Mouse (Mus musculus) megakaryocyte progenitor cell, adult 5-6 weeks (primary cell): ENCODE results near the gene Hps3. TPM values are rescaled to one million over a fixed set of nuclear protein-coding genes. Genes with fewer than 3 reads are reported as not detected.

Experiments used
- ATAC-seq: replicated peaks from 2 replicates; pipeline ENCODE4 v1.8.0; 2016; ENCODE audit warnings: mild to moderate bottlenecking, moderate TSS enrichment, inconsistent platforms; ENCODE audit not compliant: poor library complexity
- total RNA-seq, 2 experiments: library from RNA; stranded (forward) in 1 of 2; stranded (reverse) in 1 of 2; fragments of 157-497, 149-512 nt in 1 of 2; fragments of 200-1000 nt in 1 of 2; gene quantifications; 2 replicates each; pipeline versions ENCODE4 v1.2.3 to v1.2.4; 2015 to 2017

Hps3 gene
- total RNA-seq, 2 experiments from 2014 or later, result 34.8 to 44.6 TPM

DNA sequence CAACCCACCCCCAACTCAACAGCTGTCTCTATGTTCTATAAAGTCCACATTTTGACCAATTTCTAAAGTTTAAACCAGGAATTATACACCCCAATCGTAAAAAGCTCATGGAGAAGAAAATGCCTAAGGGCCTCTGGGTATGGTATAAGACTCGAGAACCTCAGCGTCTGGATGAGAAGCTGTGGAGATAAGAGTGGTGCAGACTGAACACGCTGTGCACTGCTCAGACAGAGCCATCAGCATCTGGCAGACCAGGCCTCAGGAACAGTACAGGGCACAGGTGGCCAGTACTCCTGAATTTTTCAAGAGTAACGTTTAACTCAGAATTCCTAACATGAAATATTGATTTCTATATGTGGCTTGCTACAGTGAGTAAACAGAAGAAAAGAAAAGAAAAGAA lies 27.4 kb downstream of the Hps3 start:
- ATAC-seq, result no peak

DNA sequence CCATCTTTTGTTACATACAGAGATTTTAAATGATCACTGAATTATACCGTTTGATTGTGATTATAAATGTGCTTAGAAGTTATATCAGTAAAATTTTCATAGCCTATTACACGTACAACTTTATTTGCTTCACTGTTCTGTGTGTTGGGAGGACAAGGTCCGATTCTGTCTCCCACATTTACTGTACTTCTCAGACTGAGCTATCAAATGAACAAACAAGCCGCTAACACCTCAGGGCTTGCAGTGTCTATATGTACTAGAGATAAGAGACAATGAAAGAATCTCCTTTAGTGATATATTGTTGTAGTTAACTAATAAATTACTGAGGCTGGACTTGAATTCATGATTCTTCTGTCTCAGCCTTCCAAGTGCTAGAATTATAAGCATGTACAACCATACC lies 27.8 kb downstream of the Hps3 start:
- ATAC-seq, result no peak

DNA sequence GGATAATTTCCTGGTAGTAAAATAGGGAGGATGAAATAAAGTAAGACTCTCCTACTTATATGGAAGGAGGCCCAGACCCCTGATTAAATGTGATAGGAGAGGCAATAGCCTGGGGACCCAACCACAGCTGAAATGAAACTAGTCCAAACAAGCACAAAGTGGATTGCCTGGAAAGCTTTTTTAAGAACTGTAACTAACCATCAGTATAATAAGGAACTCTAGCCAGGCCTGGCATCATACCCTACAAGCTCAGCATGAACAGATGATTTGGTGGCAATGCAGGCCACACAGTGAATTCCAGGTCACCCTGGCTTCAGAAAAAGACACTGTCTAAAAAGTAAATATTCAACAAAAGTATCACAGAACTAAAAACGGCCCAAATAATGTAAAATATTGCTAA lies 29.5 kb downstream of the Hps3 start:
- ATAC-seq, result no peak

DNA sequence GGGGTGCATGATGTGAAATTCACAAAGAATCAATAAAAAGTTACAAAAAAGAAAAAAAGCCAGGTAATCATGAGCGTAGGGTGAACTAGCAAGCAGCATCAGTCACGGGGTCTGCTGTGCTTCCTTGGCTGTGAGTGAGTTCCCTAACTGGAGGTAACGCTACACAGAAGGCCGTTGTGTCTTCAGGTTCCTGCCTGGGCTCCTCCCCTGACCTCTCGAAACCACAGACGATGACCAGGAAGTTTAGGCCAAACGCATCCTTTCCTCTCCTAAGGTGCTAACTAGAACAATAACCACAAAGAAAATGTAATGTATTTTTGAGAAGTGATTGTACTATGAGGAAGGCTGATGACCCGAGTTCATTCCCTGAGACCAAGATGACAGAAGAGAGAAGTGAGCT lies 30.7 kb downstream of the Hps3 start:
- peak; percentile 90 for ATAC-seq

DNA sequence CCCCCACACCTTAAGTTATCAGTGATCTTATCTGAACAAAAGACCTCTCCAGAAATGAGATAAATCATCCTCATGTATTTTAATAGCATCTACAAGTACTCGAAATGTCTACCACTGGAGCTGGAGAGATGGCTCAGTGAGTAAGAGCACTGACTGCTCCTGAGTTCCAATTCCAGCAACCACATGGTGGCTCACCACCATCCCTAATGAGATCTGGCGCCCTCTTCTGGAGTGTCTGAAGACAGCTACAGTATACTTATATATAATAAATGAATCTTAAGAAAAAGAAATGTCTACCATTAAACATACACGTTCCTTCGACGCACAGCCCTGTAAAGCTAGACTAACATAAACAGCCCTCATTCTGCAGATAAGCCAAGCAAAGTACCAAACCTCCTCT lies 32.3 kb downstream of the Hps3 start:
- no peak for ATAC-seq

DNA sequence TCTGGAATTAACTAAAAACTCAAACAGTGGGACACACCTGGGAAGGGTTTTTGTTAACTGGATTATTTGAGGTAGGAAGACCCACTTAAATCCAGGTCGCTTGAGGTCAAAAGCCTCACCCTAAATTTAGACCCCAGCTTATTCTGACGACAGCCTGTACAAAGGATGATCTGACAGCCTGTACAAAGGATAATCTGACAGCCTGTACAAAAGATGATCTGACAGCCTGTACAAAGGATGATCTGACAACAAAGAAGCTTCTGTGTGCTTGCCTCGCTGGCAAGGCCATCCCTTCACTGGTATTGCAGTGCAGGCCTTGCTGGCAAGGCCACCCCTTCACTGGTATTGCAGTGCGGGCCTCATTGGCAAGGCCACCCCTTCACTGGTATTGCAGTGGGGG lies 34.3 kb downstream of the Hps3 start:
- ATAC-seq, result no peak

DNA sequence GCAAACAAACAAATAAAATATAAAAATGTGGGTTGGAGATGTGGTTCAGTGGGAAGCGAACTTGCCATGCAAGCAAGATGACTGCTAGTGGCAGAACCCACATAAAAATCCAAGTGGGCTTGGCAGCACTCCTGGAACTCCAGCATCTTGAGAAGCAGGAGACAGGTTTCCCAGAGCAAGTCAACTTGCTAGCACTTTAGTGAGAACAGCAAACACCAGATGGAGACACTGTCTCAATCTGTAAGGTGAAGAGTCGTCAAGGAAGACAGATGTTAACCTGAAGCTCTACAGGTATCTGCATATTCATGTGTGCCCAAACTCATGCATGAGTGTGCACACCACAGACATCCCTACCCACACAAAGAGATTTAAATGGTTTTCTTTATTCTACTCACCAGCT lies 35.6 kb downstream of the Hps3 start:
- no peak for ATAC-seq

DNA sequence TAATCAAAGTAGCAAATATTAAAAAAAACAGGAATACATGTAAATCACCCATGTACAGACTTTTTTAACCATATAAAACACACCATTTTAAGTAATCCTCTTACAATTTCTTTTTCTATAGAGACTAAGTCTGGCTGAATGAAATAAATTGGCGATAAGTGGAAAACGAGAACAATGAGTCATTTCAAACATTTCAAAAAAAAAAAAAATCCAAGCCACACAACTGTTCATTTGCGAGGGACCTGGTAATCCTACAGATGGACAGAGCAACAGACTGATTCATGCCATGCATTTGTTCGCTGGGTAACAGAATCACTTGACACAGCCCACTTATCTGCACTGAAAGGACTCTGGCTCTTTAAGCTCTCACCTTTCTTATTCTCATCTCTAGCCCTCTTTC lies 42.7 kb downstream of the Hps3 start:
- ATAC-seq, result no peak

DNA sequence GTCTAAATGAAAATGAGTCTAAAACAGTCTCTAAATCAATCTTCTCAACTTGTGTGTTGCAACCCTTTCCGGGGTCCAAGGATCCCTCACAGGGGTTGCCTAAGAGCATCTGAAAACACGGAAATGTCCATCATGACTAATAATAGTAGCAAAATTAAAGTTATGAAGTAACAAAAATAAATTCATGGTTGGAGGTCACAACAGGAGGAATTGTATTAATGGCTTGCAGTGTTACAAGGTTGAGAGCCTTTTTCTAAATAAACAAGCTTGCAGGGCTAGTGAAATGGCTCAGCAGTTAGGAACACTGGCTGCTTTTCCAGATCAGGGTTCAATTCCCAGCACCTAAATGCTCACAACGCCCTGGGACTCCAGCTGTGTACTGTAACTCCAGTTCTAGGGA lies 45.1 kb downstream of the Hps3 start:
- ATAC-seq, result no peak

DNA sequence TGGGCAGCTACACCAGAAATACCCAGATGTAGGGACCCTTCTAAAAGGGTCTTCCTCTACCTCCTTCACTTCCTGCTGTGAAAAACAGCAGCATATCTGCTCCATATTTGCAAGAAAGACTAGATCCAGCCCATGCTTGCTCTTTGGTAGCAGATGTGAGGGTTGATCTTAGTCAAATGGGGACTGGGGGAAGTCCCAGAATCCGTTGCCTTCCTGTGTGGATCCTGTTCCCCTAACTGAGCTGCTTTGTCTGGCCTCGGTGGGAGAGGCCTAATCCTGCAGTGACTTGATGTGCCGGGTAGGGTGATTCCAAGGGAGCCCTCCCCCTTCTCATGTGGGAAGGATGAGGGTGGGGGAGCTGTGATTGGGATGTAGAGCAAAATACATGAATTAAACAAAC lies 49.0 kb downstream of the Hps3 start:
- no peak for ATAC-seq

DNA sequence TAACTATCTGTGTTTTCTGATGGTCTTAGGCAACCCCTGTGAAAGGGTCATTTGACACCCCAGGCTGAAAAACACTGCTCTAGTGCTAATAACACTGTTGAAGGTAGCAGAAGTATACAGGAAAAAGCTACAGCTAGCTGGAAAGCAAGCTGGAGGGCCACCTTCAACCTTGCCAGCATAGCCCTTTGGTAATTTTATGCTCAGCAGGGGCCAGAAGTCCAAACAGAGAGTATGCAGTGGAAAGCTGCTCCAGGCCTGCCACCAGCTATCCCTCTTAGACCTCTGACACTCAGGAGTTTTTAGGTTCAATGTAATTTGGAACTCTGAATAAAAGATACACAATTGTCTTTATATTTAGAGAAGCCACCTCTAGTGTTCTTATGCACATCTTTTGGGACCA lies 52.3 kb downstream of the Hps3 start:
- no peak for ATAC-seq

DNA sequence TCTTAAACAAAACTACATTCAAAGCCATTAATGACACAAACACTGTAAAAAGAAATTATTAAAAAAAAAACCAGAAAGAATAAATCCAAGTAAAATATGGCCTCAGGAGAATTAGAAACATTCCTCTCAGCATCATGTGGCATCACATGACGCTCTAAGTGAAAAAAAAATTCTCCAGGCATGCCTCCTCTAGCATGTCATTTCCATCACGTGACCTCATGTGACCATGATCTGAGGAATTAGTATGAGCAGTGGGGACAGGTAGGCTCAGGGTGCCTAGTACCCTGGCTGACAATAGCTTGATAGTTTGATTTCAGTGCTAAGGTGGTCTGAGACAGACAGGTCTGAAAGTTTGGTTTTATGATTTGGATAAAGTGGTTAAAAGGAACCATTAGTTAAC lies 54.0 kb downstream of the Hps3 start:
- ATAC-seq, result no peak

DNA sequence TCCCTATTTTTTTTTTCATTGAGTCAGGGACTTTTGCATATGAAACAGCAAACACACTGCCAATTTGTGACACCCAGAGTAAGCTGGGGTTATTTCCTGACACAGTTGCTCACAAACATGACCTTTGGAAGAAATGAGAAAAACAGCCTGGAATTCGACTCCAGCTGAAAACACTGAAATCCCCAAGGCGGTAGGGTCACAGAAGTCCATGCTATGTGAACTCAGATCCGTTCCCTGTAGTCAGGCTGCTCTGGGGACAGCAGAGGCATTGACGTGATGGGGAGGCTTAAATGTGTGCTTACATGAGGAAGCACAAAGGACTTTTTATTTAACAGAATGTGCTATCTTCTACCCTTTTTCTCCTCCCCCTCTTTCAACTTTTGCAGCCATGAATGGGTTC lies 56.6 kb downstream of the Hps3 start:
- no peak for ATAC-seq

DNA sequence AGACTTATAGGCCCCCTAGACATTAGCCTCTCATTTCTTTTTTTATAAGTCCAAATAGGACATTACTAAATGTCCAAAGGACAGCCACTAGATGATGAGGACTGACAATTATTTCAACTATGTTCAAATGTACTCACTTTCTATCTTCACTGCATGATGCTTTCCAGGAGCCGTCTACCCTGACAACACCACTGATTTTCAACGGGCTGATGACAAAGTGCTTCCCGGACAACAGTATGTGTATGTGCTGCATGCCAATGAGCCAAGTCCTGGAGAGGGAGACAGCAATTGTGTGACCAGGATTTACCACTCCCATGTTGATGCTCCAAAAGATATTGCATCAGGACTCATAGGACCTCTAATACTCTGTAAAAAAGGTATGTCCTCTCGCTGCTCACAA lies 69.0 kb downstream of the Hps3 start:
- no peak for ATAC-seq

DNA sequence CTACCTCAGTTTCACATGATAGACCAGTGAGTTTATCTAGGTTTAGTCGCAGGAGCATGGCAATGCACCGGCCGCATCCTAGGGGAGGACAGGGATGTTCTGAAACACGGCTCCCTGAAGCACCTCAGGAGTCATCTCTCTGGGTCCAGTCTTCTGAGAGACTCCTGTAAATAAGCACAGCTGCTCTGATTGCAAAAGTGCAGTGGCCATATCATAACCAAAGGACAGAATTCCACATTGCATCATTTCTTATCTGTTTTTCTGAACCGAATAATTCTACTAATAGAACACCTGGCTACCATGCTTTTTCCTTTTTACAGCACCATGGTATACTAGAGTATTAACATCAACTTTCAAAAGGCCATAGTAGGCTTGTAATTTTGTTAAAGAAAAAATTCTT lies 69.9 kb downstream of the Hps3 start:
- no peak for ATAC-seq

DNA sequence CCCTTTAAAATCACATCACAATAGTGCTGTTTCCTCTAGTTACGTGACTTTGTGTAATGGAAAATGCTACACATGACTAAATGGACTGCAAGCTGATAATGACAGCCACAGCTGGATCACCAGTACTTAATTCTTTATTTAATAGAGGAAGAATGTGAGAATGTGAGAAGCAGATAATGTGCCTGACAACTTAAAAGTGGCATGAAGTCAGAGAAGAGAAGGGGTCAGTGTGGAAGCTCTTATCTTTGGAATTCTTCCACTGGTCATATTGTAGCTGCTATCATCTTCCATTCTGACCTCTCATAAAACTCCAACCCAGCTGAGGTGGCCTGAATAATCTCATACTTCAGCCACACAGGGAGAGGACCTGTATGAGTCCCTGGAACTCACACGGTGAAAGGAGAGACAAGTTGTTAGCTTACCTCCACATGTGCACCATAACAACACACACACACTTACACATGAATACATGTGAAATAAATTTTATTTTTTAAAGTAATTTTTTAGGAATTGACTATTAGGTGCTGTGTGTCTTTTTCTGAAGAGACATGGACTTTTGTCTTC lies 70.4 kb downstream of the Hps3 start:
- ATAC-seq, result no peak

DNA sequence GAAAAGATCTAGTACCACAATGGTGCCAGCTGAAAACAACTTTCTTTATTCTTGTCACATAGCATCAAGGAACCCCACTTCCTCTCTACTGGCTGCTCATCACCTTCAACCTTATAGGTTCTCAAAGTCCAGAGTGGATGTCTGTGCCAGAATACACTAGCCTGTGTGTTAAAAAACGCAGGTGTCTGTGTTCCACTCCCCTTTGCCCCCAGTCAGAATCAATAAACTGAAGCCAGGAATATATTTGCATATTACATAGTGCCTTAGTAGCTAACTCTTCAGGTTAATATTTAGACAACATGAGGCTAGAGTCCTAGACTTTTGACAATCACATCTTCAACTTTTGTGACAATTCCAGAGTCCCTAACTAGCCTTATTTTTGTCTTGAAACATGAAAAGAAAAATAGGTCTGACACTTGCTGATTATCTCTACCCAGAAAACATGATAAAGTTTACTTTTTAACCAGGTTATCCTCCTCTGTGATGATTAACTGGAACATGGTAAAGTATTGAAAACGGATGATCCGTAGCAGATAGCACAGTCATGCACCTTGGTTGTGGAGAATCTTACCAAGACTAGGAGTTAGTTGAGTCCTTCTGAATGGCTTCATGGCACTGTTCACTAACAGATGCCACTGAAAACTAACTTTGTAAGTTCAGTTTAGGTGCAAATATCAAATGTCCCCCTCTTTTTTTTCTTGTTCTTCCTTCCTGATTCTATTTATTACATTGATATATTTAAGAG lies 72.2 kb downstream of the Hps3 start:
- ATAC-seq, result no peak

DNA sequence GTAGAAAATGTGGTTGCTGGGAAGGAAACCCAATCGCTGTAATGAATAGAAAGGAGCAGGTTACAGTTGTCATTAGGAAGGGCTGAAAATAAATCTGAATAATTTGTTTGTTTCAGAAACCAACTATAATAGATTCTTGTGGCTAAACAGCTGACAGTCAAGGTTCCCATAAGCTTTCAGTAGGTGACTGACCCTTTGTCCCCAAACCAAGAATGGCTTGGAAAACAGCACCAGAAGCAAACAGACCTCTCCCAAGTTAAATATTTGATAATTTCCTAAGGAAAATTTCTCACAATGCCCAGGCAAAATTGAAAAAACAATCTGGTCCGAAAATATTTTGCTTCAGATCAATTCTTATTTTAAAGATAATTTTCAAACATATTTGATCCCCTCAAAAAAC lies 73.8 kb downstream of the Hps3 start:
- ATAC-seq, result no peak

DNA sequence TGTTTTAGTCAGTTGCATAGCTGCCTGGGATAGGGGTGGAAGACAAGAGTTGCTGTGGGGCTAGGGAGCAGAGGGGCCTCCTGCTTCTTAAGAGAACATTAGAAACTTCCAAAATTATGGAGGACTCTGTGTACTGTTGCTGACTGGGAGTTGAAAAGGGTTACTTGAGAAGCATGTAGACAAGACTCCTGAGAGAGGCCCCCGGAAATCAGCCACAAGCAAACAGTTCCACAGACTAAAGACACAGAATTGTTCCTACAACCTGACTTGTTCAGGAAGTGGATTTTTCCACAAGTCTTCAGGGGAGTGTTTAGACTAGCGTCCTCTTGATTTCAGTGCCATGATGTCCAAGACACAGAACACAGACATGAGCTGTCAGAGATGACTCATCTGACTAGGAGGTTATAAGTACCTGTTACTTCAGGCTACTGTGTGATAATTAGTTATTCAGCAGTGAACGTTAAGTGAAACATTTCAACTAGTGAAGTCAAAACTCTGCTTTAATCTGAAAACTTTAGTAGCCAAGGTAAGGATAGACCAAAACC lies 74.5 kb downstream of the Hps3 start:
- ATAC-seq, result no peak

DNA sequence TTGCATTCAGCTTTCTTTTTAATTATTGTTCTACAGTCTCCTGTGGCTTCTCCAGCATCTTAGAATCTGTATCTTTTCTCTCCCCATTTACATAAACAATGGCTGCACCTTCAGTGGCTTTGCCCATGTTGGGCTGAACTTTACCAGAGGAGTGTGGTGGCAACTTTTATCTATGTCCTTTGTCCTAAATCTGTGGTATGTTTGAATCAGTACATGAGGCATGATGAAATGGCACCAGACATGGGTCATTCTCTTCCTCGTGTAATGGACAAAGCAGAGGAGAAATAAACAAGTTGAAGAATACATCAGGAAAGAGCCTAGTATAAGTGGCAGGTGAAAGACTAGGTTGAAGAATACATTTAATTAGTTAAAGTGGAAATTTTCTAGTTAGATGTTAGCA lies 76.1 kb downstream of the Hps3 start:
- no peak for ATAC-seq

DNA sequence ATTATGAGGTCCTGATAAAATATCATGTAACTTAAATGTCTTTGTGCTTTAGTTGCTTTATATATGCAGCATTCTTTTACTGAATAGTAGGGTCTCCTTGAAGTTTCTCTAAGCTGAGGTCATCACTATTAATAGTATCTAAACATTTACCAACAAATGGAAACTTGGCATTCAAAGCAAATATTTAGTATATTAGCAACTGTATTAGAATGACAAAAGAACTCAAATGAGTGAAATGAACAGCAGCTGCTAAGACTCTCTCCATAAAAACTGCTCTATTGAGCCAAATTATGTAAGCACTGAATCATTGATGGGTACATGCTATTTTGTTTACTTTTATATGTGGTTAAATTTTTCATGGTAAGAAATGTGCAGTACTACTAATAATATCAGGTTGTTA lies 77.1 kb downstream of the Hps3 start:
- ATAC-seq, result no peak

DNA sequence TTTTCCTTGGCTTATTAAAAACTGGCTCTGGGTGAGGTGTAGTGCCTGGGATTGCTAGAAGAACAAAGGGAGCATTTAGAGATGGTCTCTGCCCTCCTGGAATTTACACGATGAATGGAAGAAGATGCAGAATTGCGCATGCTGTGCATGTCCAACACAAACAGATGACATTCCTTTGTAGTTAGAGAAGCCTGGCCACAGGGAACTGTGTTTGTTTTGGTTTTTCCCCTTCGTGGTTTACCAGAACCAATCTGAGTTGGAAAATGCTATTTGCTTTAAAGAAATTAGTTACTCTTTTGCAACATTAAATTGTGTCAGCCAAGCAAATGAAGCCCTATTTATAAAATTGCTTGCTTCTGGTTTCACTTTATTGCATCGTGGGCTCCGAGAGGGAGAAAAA lies 78.2 kb downstream of the Hps3 start, which contains the start of gene Cp:
Gene Cp (plus strand): TSS at position 170 of the 400 bp plus-strand sequence.
- no peak for ATAC-seq

DNA sequence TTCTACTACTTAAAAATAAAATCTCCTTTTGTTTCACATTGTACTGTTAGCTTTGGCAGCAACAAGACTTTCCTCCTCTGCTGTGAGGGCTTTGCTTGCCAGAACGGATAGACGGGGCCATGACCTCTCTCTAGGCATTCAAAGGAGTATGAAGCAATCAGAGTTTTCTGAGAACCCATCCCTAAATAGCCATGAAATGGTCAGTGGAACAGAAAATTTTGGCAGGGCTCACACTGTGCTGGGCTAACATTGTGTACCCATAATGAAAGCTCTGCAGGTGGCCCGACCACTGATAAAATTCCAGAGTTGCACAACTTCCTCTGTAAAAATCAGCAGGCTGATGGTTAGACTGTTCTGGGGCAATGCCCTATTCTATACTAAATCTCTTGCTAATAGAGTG lies 81.2 kb downstream of the Hps3 start:
- ATAC-seq, result peak; percentile 89
